In the genomic region with DNA sequence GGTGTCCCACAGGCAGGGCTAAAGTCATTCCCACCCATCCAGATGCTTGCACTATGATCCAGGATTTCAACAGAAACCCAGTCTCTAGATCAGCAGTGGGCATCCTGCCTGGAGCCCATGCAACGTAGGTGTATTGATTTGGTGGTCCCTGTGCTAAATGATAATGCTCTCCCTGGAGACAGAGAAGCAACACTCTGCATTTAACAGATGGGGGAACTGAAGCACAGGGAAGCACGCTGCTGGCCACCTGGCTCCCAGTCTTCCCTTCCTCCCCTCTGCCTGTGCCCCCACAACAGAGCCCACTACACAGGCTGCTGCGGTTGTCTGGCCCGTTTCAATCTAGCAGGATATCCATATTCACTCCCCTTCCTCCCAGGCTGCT, we compare ENCODE assay signal across 14 mouse cellular contexts. TPM values are rescaled to one million over a fixed set of nuclear protein-coding genes. Genes with fewer than 3 reads are reported as not detected.
DNase-seq lines count a peak whose midpoint lies in the region; ATAC-seq lines count a peak whose summit lies in the region.
"Had no signal": no experiment of that assay in that cellular context is flagged by ENCODE, and none has a peak within 500 bp of the region (broad histone marks: within the 10 kb centered on the region; RNA-seq: fewer than 3 reads in every experiment).

No protein-coding gene starts in this region.

- ATAC-seq in hindbrain, embryonic 16.5 days, result no peak
- ATAC-seq in liver, embryonic 11.5 days (replicated peaks; ENCODE audit: low FRiP score), result no peak
- ATAC-seq: midbrain, embryonic 15.5 days had no signal

- 74% methylated on average over 4 of the region's 4 CpGs for WGBS in hindbrain, embryonic 10.5 days
- WGBS in hindbrain, embryonic 16.5 days, result 51% methylated on average over 4 of the region's 4 CpGs
- WGBS in liver, embryonic 11.5 days, result 47% methylated on average over 4 of the region's 4 CpGs
- WGBS in limb, embryonic 10.5 days, result 82% methylated on average over 4 of the region's 4 CpGs

- DNase-seq in hindbrain, embryonic 10.5 days (ENCODE audit: low spot score), result no peak
- no peak for DNase-seq in liver, embryonic 11.5 days (ENCODE audit: low spot score)
- DNase-seq in liver, result no peak
- peak; percentile 28 for DNase-seq in thymus, postnatal 4 days
- DNase-seq in thymus, postnatal 10 days (ENCODE audit: low spot score in 2 of 2), result no peak
- DNase-seq in limb, embryonic 10.5 days (ENCODE audit: low spot score), result no peak
- DNase-seq: adrenal gland, adult 8-10 months; cerebellum, adult 11-12 months; heart, adult 11 months; kidney, adult 8-10 months had no signal

- H3K27me3 ChIP-seq in hindbrain, embryonic 10.5 days (ENCODE audit: insufficient read depth, poor library complexity, severe bottlenecking), result peaks cover 85% of the 10 kb centered on the region
- H3K27me3 ChIP-seq in hindbrain, embryonic 16.5 days (replicated peaks; ENCODE audit: control insufficient read depth, insufficient read depth, low read length), result peaks cover 7% of the 10 kb centered on the region
- H3K27me3 ChIP-seq in liver, embryonic 11.5 days (replicated peaks; ENCODE audit: control insufficient read depth, insufficient read depth, low read length), result peaks cover 17% of the 10 kb centered on the region
- peaks cover 43% of the 10 kb centered on the region for H3K27me3 ChIP-seq in limb, embryonic 10.5 days (ENCODE audit: low read depth, poor library complexity, severe bottlenecking)

- peaks cover 51% of the 10 kb centered on the region for H3K4me1 ChIP-seq in hindbrain, embryonic 10.5 days (replicated peaks)
- H3K4me1 ChIP-seq in hindbrain, embryonic 16.5 days (ENCODE audit: control insufficient read depth, insufficient read depth, low read depth, low read length), result peaks cover 22% of the 10 kb centered on the region
- H3K4me1 ChIP-seq in liver, embryonic 11.5 days (replicated peaks; ENCODE audit: control insufficient read depth, insufficient read depth, low read length), result peaks cover 25% of the 10 kb centered on the region
- H3K4me1 ChIP-seq in limb, embryonic 10.5 days, result peaks cover 54% of the 10 kb centered on the region

- no peak overlapping the region for H3K4me2 ChIP-seq in hindbrain, embryonic 16.5 days (ENCODE audit: low read length)
- H3K4me2 ChIP-seq in liver, embryonic 11.5 days, result peak overlapping the region; percentile 33

- 0 out of 2 replicates have a peak overlapping the region, but pooled peaks have one; percentile 13 for H3K27ac ChIP-seq in hindbrain, embryonic 10.5 days
- H3K27ac ChIP-seq in hindbrain, embryonic 16.5 days (ENCODE audit: low read depth, low read length), result no peak overlapping the region
- no peak overlapping the region for H3K27ac ChIP-seq in liver, embryonic 11.5 days (ENCODE audit: low read depth, low read length)
- H3K27ac ChIP-seq in limb, embryonic 10.5 days, result no peak overlapping the region
- H3K27ac ChIP-seq: hindbrain, embryonic 12.5 days; midbrain, embryonic 15.5 days had no signal

- no peak overlapping the region for H3K4me3 ChIP-seq in hindbrain, embryonic 10.5 days
- no peak overlapping the region for H3K4me3 ChIP-seq in hindbrain, embryonic 16.5 days (ENCODE audit: low read length)
- no peak overlapping the region for H3K4me3 ChIP-seq in liver, embryonic 11.5 days (ENCODE audit: low read depth, low read length)
- no peak overlapping the region for H3K4me3 ChIP-seq in limb, embryonic 10.5 days
- H3K4me3 ChIP-seq: erythroblast, embryonic 14.5 days; hindbrain, embryonic 12.5 days; midbrain, embryonic 15.5 days had no signal

- peaks cover 17% of the 10 kb centered on the region for H3K36me3 ChIP-seq in hindbrain, embryonic 10.5 days
- H3K36me3 ChIP-seq in hindbrain, embryonic 16.5 days (ENCODE audit: control insufficient read depth, insufficient read depth, low read length), result peaks cover 5% of the 10 kb centered on the region; the same call in 1 of the 2 replicates
- H3K36me3 ChIP-seq in liver, embryonic 11.5 days (ENCODE audit: control insufficient read depth, insufficient read depth, low read length), result peaks cover 2% of the 10 kb centered on the region; the same call in 1 of the 2 replicates
- H3K36me3 ChIP-seq in limb, embryonic 10.5 days, result peaks cover 19% of the 10 kb centered on the region
- H3K36me3 ChIP-seq: midbrain, embryonic 15.5 days had no signal

- H3K9ac ChIP-seq in hindbrain, embryonic 16.5 days (ENCODE audit: low read depth, low read length), result no peak overlapping the region
- no peak overlapping the region for H3K9ac ChIP-seq in liver, embryonic 11.5 days (ENCODE audit: low read depth, low read length)
- H3K9ac ChIP-seq: hindbrain, embryonic 12.5 days; midbrain, embryonic 15.5 days had no signal

- H3K9me3 ChIP-seq in hindbrain, embryonic 10.5 days, result no peaks in the 10 kb centered on the region
- H3K9me3 ChIP-seq in hindbrain, embryonic 16.5 days (ENCODE audit: control insufficient read depth, low read length), result no peaks in the 10 kb centered on the region
- no peaks in the 10 kb centered on the region for H3K9me3 ChIP-seq in liver, embryonic 11.5 days (ENCODE audit: control insufficient read depth, low read length)
- no peaks in the 10 kb centered on the region for H3K9me3 ChIP-seq in limb, embryonic 10.5 days (replicated peaks)
- H3K9me3 ChIP-seq: hindbrain, embryonic 12.5 days; midbrain, embryonic 15.5 days had no signal

RNA-seq across cellular contexts. Expression of a gene that starts 1.3 kb away (rescaled TPM):
- polyA plus RNA-seq in hindbrain, embryonic 10.5 days (2016; fragmentation: Nextera tagmentation; extraction: Ambion mirVana), result 1.6 and 2.9 TPM in 2 replicates
- 1.4 TPM in 2 replicates for polyA plus RNA-seq in hindbrain, embryonic 16.5 days (2015; fragmentation: Nextera tagmentation; extraction: Ambion mirVana)
- 1.6 and 2.0 TPM in 2 replicates for polyA plus RNA-seq in liver, embryonic 11.5 days (2014; fragmentation: Nextera tagmentation; extraction: Ambion mirVana)
- polyA plus RNA-seq in limb, embryonic 10.5 days (2016; fragmentation: Nextera tagmentation; extraction: Ambion mirVana), result 1.0 and 1.1 TPM in 2 replicates
- polyA plus RNA-seq: erythroblast, embryonic 14.5 days had no signal

RNA-seq across cellular contexts. Expression of a gene that starts 18.1 kb away (rescaled TPM):
- 53.3 and 55.4 TPM in 2 replicates for polyA plus RNA-seq in hindbrain, embryonic 10.5 days (2016; fragmentation: Nextera tagmentation; extraction: Ambion mirVana)
- polyA plus RNA-seq in hindbrain, embryonic 16.5 days (2015; fragmentation: Nextera tagmentation; extraction: Ambion mirVana), result 40.3 and 40.4 TPM in 2 replicates
- polyA plus RNA-seq in liver, embryonic 11.5 days (2014; fragmentation: Nextera tagmentation; extraction: Ambion mirVana), result 42.9 and 44.6 TPM in 2 replicates
- polyA plus RNA-seq in limb, embryonic 10.5 days (2016; fragmentation: Nextera tagmentation; extraction: Ambion mirVana), result 50.1 and 55.7 TPM in 2 replicates
